Mouse (Mus musculus): ENCODE results near the gene Prss57. TPM values are rescaled to one million over a fixed set of nuclear protein-coding genes. Genes with fewer than 3 reads are reported as not detected.

The Prss57 gene
- total RNA-seq, 2 experiments from 2014 or later, result 0.51 TPM; not detected in 1

GRCm38 (mm10) chr10:79811736-79812637 lies 21.2 kb upstream of the Prss57 start:
- peak; percentile 86 to 91 for DNase-seq
- intact Hi-C loops (cut with DNase I), result loop anchor here (1.0 kb wide), 1 partner anchor 19 kb away; the partner anchor contains the start of gene Palm

- intact Hi-C loops (cut with DNase I), result loop anchor here (1.0 kb wide), 1 partner anchor 14 kb away; no protein-coding TSS in a partner anchor
- no peak for DNase-seq
These were observed 18.0 kb upstream of the Prss57 start for GRCm38 (mm10) chr10:79808728-79809127.

DNA sequence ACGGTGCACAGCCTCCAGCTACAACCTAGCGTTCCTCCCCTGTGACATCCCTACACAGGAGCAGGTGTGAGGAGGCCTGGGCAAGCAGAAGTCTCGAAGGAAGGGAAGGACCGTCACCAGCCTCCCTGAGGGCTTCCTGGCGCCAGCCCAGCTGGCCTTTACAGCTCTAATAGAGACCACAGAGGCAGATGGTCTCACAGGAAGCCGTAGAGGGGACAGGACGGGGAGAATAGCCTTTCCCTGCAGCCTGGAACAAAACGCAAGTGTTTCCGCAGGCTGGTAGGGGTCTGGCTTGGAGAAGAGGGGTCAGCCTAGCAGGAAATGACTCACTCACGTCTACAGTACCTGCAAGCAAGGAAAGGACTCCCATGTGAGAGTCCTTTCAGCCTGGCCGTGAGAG lies 17.1 kb upstream of the Prss57 start:
- peak; percentile 69 to 74 for DNase-seq
- intact Hi-C loops (cut with DNase I), result loop anchor here (1.0 kb wide), 1 partner anchor 14 kb away; no protein-coding TSS in a partner anchor

DNA sequence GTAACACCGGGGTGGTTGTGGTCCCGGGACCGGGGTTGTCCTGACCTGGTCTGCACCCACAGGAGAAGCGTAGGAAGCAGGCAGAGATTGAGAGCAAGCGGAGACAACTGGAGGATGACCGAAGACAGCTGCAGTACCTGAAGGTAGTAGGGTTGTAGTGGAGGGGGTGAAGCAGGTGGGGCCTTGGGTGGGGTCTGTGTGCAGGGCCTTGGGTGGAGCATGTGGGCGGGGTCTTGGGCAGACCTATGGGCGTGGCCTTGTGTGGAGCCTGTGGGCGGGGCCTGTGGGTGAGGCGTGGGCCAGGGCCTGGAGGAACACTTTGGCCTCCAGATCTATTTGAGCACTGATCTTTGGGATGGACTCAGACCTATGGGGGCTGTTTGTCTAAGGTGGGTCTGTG lies 16.2 kb upstream of the Prss57 start:
- intact Hi-C loops (cut with DNase I), result no loop called here
- peak; percentile 46 to 63 for DNase-seq

DNA sequence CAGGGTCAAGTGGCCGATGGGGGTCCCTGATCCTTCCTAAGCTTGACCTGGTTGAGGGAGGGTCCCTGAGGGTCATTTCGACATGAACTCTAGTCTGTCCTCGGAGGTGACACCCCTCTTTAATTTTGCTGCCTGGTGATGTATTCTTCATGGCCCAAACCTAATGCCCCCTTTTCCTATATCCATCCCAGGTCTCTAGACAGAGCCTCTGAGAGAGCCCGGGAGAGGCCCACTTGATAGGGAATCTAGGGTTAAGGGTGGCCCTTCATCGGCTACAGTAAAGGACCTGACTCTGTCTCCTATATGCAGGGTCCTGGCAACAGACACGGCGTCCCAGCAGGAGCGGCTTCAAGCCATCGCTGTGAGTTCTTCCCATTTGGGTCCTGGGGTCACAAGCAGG lies 15.6 kb upstream of the Prss57 start:
- intact Hi-C loops (cut with DNase I), result no loop called here
- no peak for DNase-seq

DNA sequence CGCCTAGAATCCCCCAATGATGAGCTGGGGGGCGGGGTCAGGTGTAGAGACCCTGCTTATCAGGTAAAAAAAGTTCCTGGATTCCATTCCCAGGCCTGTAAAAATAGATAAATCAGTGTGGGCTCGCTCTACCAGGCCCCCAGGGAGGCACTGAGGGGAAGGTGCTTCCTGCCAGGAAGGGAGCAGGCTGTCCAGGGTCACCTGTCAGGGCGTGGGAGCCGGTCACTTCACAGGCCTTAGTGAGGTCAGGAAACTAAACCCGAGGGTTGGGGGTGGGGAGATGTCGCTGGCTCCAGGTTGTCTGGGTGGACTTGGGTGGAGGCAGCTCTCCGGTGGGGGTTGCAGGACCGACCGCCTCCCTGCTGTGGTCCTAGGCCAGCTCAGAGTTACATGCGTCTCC lies 14.9 kb upstream of the Prss57 start:
- DNase-seq, result peak; percentile 62 to 70
- intact Hi-C loops (cut with DNase I), result no loop called here

DNA sequence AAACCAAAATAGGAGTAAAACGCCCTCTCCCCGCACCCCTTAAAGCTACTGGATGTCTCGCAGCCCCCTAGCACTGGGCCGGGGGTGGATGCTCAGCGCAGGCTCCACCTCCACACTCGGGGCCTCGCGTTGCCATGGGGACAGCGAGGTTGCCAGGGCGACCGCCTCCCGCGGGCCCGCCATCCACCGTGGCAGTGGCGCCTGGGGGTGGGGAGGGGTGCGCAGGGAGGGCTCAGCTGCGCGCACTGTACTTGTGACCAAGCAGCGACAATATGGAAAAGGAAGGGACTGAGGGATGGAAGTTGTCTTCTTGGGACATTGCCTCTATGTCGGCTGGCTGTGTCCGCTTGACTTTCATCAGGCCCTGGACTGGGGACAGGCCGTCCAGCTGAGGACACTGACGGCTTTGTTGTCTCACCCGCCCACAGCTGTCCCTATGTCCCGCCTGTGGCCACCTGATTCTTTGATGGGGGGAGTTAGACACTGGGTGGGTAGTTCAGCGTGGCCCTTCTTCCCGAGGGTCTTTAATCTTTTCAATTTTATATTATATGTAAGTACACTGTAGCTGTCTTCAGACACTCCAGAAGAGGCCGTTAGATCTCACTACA lies 13.1 kb upstream of the Prss57 start:
- peak; percentile 59 to 60 for DNase-seq
- intact Hi-C loops (cut with DNase I), result no loop called here

GRCm38 (mm10) chr10:79802331-79802971 lies 11.7 kb upstream of the Prss57 start:
- DNase-seq, result peak; percentile 57 to 65
- intact Hi-C loops (cut with DNase I), result no loop called here

GRCm38 (mm10) chr10:79801837-79802236 lies 11.1 kb upstream of the Prss57 start:
- intact Hi-C loops (cut with DNase I), result no loop called here
- no peak for DNase-seq

GRCm38 (mm10) chr10:79800508-79800907 lies 9.7 kb upstream of the Prss57 start:
- intact Hi-C loops (cut with DNase I), result no loop called here
- DNase-seq, result no peak

DNA sequence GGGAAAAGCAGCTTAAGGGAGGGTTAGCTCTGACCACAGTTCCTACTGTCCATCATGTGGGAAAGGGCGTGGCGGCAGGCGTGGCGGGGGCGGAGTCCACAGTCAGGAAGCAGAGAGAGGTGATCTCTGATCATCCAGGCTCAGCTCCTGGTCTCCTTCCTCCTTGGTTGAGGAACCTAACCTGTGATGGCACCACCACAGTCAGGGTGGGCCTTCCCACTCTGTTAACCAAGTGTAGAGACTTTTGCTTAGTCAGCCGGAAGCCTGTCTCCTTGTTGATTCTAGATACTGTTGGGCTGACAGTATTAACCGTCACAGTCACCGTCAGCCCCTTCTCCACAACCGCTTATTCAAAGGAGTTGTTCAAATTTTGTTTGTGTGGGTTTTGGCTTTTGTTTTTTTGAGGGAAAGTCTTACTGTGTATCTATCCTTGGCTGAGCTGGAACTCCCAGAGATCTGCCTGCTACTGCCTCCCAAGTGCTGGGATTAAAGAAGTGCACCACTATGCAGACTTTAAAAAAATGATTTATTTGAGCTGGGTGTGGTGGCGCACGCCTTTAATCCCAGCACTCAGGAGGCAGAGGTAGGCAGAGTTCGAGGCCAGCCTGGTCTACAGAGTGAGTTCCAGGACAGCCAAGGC lies 7.6 kb upstream of the Prss57 start:
- intact Hi-C loops (cut with DNase I), result no loop called here
- DNase-seq, result no peak

DNA sequence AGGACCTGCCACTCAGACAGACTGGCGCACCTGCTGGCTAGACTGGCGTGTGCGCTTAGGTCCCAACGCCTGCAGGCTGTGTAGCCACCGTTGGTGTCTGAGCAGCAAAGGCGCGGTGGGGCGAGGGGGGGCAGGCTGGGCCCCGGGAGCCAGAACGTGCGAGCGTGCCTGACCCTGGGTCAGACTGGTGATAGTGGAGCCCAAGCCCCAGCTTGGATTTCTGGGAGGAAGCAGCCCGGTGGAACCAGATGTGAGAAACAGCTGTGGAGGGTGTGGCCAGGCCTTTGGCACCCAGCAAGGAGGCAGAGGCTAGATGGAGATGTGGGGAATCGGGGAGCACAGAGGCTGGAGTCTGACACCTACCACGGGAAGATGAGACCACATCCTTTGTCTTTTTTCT lies 6.6 kb upstream of the Prss57 start:
- DNase-seq, result peak; percentile 50 to 67
- intact Hi-C loops (cut with DNase I), result no loop called here

DNA sequence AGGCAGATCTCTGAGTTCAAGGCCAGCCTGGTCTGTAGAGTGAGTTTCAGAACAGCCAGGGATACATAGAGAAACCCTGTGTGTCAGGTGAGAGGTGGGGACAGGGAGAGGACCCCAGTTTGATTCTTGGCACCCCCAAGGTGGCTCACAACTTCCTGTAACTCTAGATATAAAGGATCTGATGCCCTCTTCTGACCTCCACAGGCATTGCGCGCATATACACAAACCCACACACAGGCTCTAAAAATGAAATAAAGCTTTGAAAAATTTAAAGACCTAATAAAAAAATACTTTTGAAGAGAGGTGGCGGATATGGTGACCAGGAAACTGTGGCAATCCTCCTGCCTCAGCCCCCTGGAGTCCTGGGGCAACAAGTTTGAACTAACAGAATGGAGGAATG lies 5.1 kb upstream of the Prss57 start:
- intact Hi-C loops (cut with DNase I), result no loop called here
- DNase-seq, result no peak

DNA sequence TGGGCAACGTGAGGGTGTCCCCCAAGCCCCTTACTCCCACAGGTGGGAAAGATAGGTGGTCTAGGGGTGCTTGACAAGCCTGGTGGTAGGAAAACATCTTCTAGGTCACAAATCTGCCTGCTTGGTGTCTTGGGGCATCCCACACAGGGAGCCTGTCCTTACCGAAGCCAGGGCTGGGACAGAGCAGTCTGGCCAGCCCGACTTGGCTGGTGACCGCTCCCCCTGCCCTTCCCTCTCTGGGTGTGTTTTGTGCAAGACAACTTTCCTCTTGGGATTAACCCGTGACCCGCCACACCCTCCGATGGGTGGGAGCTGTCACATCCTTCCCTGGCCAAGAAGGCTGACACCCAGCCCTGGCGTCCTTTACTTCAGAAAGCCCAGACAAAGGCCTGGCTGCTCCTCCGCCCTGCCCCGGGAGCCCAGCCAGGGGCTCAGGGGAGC lies 3.8 kb upstream of the Prss57 start:
- intact Hi-C loops (cut with DNase I), result loop anchor here (1.0 kb wide), 1 partner anchor 14 kb away; no protein-coding TSS in a partner anchor
- peak; percentile 83 to 87 for DNase-seq

- peak in 1 of 2 experiments; percentile 40 for DNase-seq
- intact Hi-C loops (cut with DNase I), result loop anchor here (1.0 kb wide), 2 partner anchors 14 to 18 kb away; no protein-coding TSS in a partner anchor
These were observed 3.2 kb upstream of the Prss57 start for GRCm38 (mm10) chr10:79793738-79794490.

DNA sequence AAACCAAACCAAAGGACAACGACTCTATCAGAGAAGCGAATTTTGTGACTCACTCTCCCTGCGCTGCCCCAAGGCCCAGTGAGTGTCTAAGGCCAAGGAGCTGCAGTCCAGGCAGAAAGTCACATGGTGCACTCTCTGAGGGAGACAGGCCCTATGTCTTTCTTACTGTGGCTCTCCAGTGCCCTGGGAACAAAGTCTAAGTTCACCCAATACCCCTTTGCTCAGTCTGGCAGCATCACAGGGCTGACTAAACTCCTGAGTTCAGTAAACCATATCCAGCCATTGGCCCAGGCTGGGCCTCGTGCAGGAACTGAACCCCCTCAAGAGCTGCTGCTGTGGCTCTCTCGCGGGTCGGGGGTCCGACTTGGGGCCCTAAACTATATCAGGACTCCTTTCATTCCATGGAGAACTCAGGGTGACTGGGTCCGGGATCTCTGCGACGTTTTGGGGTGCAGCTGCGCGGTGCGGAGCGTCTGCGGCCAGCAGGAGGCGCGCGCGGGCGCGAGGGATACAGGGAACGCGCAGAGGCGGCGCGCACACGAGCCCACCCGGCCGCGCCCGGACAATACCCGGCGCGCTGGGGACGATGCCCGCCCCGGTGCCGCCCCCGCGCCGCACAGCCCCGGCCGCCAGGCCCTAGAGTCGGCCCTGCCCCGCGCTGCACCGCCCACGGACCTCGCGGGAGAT lies 2.4 kb upstream of the Prss57 start, which contains the start of gene Palm:
Gene Palm, plus strand, starts transcription at position 522 of the 687 bp plus-strand sequence.
- intact Hi-C loops (cut with DNase I), result loop anchor here (1.0 kb wide), 1 partner anchor 19 kb away; no protein-coding TSS in a partner anchor
- DNase-seq, result peak; percentile 90 to 91

DNA sequence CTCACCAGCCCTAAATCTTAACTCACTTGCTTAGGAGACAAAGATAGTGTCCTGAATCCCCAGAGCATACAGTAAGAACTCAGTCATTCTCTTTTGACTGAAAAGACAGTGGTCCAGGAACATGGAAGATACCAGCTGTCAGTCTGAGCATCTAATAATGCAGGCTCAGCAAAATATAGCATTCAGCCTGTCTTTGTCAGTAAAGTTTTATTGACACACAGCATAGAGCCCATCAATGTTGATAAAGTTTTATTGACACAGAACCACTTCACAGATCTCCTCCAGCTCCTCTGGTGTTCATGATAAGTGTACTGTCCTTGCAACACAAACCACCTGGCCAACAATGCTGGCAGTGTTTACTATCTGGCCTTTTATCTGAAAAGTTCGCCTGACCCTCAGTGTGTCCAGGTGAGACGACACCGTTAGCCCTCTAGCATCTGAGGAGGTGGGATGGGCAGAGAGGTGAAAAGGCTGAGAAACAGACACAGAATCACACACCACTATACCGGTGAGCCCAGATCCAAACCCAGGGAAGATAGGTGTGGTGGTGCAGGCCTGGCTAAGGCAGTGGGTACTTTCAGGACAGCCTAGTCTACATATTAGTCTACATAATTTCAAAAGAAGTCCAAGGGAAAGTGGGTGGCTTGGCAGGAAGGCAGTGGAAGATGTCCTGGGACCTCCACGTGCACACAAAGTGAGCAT lies 1.7 kb upstream of the Prss57 start:
- intact Hi-C loops (cut with DNase I), result loop anchor here (1.0 kb wide), 1 partner anchor 20 kb away; no protein-coding TSS in a partner anchor
- DNase-seq, result no peak

DNA sequence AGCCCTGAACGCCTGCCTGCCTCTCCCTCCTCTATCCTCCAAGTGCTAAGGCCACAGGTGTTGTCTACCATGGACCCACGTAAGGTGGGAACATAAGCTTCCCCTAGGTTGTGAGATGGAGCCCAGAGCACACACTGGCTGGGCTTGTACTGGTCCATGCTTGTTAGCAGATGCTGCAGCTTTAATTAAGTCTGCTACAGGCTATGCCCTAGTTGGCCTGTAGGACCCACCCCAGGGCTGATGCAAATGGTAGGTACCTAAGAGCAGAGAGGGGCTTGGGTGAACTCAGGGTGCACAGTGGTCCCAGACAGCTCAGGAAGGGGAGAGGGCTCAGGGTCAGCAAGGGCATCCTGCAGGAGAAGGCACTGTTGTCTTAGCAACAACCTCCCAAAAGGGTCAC lies 1.2 kb downstream of the Prss57 start:
- intact Hi-C loops (cut with DNase I), result loop anchor here (1.0 to 5.0 kb wide), 2 partner anchors 21 to 92 kb away; no protein-coding TSS in a partner anchor
- DNase-seq, result no peak
